Mouse (Mus musculus) stomach, postnatal 0 days (tissue): Measurements from ENCODE around the gene Stk39. TPM values are rescaled to one million over a fixed set of nuclear protein-coding genes. Genes with fewer than 3 reads are reported as not detected.

Experiments
- ATAC-seq: fragments of 200-750 bp; cut with Nextera tagmentation; 2 replicates; pipeline ENCODE4 v1.8.0; 2017; ENCODE audit not compliant: low FRiP score, low TSS enrichment
- DNase-seq: peaks from one replicate; pipeline ENCODE4 v3.0.0-alpha.2; 2016; ENCODE audit warnings: low spot score
- H3K27ac ChIP-seq: fragments of 300-500 bp; sonication (generic); replicated peaks from 2 replicates; pipeline ENCODE4 v1.5.1; 2014; ENCODE audit warnings: mild to moderate bottlenecking, control low read depth
- H3K27me3 ChIP-seq: fragments of 300-500 bp; sonication (generic); 2 replicates; pipeline ENCODE4 v1.6.1; 2014; ENCODE audit warnings: low read length; ENCODE audit not compliant: control insufficient read depth, insufficient read depth
- H3K36me3 ChIP-seq: fragments of 300-500 bp; sonication (generic); 2 replicates; pipeline ENCODE4 v1.6.1; 2014; ENCODE audit warnings: low read length, mixed read lengths; ENCODE audit not compliant: control insufficient read depth, insufficient read depth
- H3K4me1 ChIP-seq: fragments of 300-500 bp; sonication (generic); replicated peaks from 2 replicates; pipeline ENCODE4 v1.6.1; 2014; ENCODE audit warnings: antibody characterized with exemption; ENCODE audit not compliant: control insufficient read depth, insufficient read depth
- H3K4me2 ChIP-seq: fragments of 300-500 bp; sonication (generic); replicated peaks from 2 replicates; pipeline ENCODE4 v1.6.1; 2014; ENCODE audit warnings: low read depth, mild to moderate bottlenecking, control low read depth, moderate library complexity
- H3K4me3 ChIP-seq: fragments of 300-500 bp; sonication (generic); 2 replicates; pipeline ENCODE4 v1.5.1; 2014; ENCODE audit warnings: low read depth, low read length, control low read depth
- H3K9ac ChIP-seq: fragments of 300-500 bp; sonication (generic); 2 replicates; pipeline ENCODE4 v1.6.1; 2014; ENCODE audit warnings: mild to moderate bottlenecking, low read length, control low read depth, mixed read lengths
- H3K9me3 ChIP-seq: fragments of 300-500 bp; sonication (generic); 2 replicates; pipeline ENCODE4 v1.6.1; 2016; ENCODE audit warnings: low read length; ENCODE audit not compliant: control insufficient read depth
- CTCF ChIP-seq: IDR thresholded peaks from 2 replicates; pipeline ENCODE4 v1.5.1; 2016; ENCODE audit warnings: antibody characterized with exemption, low read depth, mild to moderate bottlenecking, moderate library complexity
- EP300 ChIP-seq: optimal IDR thresholded peaks from 2 replicates; pipeline ENCODE3; 2016; ENCODE audit warnings: antibody characterized with exemption
- WGBS: fragments of 180-500 bp; shearing (Covaris S2); extraction: QIAGEN DNeasy Blood & Tissue Kit; methylation state at CpG from one replicate; pipeline ENCODE4 v1.1.7; 2014; 5-methylcytosine and 5-hydroxymethylcytosine counted together
- polyA plus RNA-seq: library from polyadenylated mRNA; unstranded; fragments of >200 nt; fragmentation: Nextera tagmentation; extraction: Ambion mirVana; gene quantifications from 2 replicates; pipeline ENCODE4 v1.2.1, GENCODE M21; 2015

Gene Stk39
- polyA plus RNA-seq, 1 experiment from 2014 or later = 23.6 TPM

GRCm38 (mm10) chr2:68452379-68452778, 19.7 kb downstream of the Stk39 start:
- 0 out of 2 replicates have a peak, but pooled peaks have one; percentile 38 for ATAC-seq
- TF ChIP-seq CTCF (no peak), EP300 (no peak)
- WGBS = 80% methylated on average over 4 of the region's 4 CpGs

GRCm38 (mm10) chr2:68448035-68448434, 24.0 kb downstream of the Stk39 start:
- H3K4me1 ChIP-seq = no peaks in the 10 kb centered on the region
- no peaks in the 10 kb centered on the region for H3K27me3 ChIP-seq
- ATAC-seq (no peak), DNase-seq (no peak)
- no peak overlapping the region for H3K27ac ChIP-seq
- no peak overlapping the region for H3K9ac ChIP-seq
- H3K4me2 ChIP-seq = no peak overlapping the region
- 89% methylated on average over 10 of the region's 10 CpGs for WGBS
- 0 out of 2 replicates have a peak, but pooled peaks cover 2% of the 10 kb centered on the region for H3K36me3 ChIP-seq
- H3K9me3 ChIP-seq = no peaks in the 10 kb centered on the region
- no peak overlapping the region for H3K4me3 ChIP-seq
- TF ChIP-seq CTCF (no peak), EP300 (no peak)

More at GRCm38 (mm10) chr2:68452379-68452778, 19.7 kb downstream of the Stk39 start:
- no peak for DNase-seq
- Histone ChIP-seq H3K4me2 (no peak overlapping the region), H3K36me3 (0 out of 2 replicates have a peak, but pooled peaks cover 2% of the 10 kb centered on the region), H3K4me3 (no peak overlapping the region), H3K9ac (no peak overlapping the region), H3K9me3 (no peaks in the 10 kb centered on the region), H3K4me1 (no peaks in the 10 kb centered on the region), H3K27me3 (no peaks in the 10 kb centered on the region), H3K27ac (no peak overlapping the region)

DNA sequence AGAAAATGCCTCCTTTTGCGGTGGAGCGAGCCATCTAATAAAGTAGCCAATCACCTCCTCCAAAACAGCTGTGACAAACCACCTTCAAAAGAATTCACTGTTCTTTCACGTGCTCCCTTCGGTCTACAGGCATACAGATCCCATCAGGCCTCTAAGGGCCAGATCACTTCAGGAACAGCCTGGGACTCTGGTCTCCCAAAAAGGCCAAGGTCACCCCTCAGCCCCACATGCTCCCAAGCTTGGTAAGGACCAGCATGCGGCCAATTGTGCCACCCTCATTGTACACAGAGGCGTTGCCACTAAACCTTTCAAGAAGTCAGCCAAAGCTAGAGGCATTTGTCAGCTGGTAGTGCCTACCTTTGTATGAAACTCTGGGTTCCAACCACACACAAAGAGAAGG, 28.9 kb downstream of the Stk39 start:
- no peak overlapping the region for H3K27ac ChIP-seq
- 70% methylated on average over 6 of the region's 6 CpGs for WGBS
- H3K27me3 ChIP-seq = no peaks in the 10 kb centered on the region
- no peaks in the 10 kb centered on the region for H3K9me3 ChIP-seq
- H3K4me3 ChIP-seq = no peak overlapping the region
- ATAC-seq (peak; percentile 11; the same call in 1 of the 2 replicates), DNase-seq (no peak)
- no peaks in the 10 kb centered on the region for H3K36me3 ChIP-seq
- H3K4me1 ChIP-seq = no peaks in the 10 kb centered on the region
- no peak overlapping the region for H3K9ac ChIP-seq
- no peak overlapping the region for H3K4me2 ChIP-seq
- TF ChIP-seq CTCF (no peak), EP300 (no peak)

- TF ChIP-seq EP300 = no peak
- TF ChIP-seq CTCF = no peak
- H3K4me3 ChIP-seq = no peak overlapping the region
- H3K9me3 ChIP-seq = no peaks in the 10 kb centered on the region
- H3K36me3 ChIP-seq = no peaks in the 10 kb centered on the region
- ATAC-seq (no peak), DNase-seq (no peak)
- no peak overlapping the region for H3K4me2 ChIP-seq
- 35% methylated on average over 5 of the region's 5 CpGs for WGBS
- H3K9ac ChIP-seq = no peak overlapping the region
- H3K27ac ChIP-seq = no peak overlapping the region
- H3K27me3 ChIP-seq = no peaks in the 10 kb centered on the region
- H3K4me1 ChIP-seq = no peaks in the 10 kb centered on the region
Observed at GRCm38 (mm10) chr2:68442113-68442717, 29.9 kb downstream of the Stk39 start.

- H3K4me2 ChIP-seq = no peak overlapping the region
- no peak for TF ChIP-seq EP300
- no peak for TF ChIP-seq CTCF
- 91% methylated on average over 9 of the region's 9 CpGs for WGBS
- DNase-seq = no peak
- H3K4me3 ChIP-seq = no peak overlapping the region
- H3K27ac ChIP-seq = no peak overlapping the region
- no peak for ATAC-seq
- H3K9ac ChIP-seq = no peak overlapping the region
- no peaks in the 10 kb centered on the region for H3K9me3 ChIP-seq
- H3K4me1 ChIP-seq = no peaks in the 10 kb centered on the region
- H3K36me3 ChIP-seq = no peaks in the 10 kb centered on the region
- no peaks in the 10 kb centered on the region for H3K27me3 ChIP-seq
Observed at GRCm38 (mm10) chr2:68439614-68440013, 32.5 kb downstream of the Stk39 start.

- H3K4me1 ChIP-seq = no peaks in the 10 kb centered on the region; the same call in 1 of the 2 replicates
- no peak overlapping the region for H3K4me3 ChIP-seq
- H3K27me3 ChIP-seq = no peaks in the 10 kb centered on the region
- no peaks in the 10 kb centered on the region for H3K9me3 ChIP-seq
- H3K4me2 ChIP-seq = no peak overlapping the region
- H3K27ac ChIP-seq = no peak overlapping the region
- H3K36me3 ChIP-seq = no peaks in the 10 kb centered on the region
- H3K9ac ChIP-seq = no peak overlapping the region
- TF ChIP-seq CTCF = no peak
- no peak for TF ChIP-seq EP300
- DNase-seq (no peak), ATAC-seq (no peak)
- WGBS = 63% methylated on average over 5 of the region's 5 CpGs
Observed at GRCm38 (mm10) chr2:68437920-68438319, 34.1 kb downstream of the Stk39 start.
